Mouse (Mus musculus) ovary, postnatal 14 days (tissue): Measurements from ENCODE around the gene Gm13769.
"Not testable (repeated sequence)": the region's sequence is repeated elsewhere in the genome, so short reads cannot be mapped to it uniquely, and the experiment has no call there.

Experiments used
- DNase-seq: peaks from one replicate; pipeline ENCODE4 v3.0.0; 2022; ENCODE audit warnings: low spot score

Gene Gm13769

GRCm38 (mm10) chr2:90321900-90322299 lies at the start of gene Gm13769:
Gene Gm13769 (plus strand): TSS chr2:90322200.
- DNase-seq = not testable (repeated sequence)

GRCm38 (mm10) chr2:90292741-90293140 lies 29.3 kb upstream of the Gm13769 start, which contains the start of gene Olfr1272:
Gene Olfr1272 (minus strand): TSS chr2:90292841.
- DNase-seq = no peak

- DNase-seq = not testable (repeated sequence)
These were observed 24.7 kb downstream of the Gm13769 start for GRCm38 (mm10) chr2:90346694-90347093.

- DNase-seq = not testable (repeated sequence)
These were observed 29.0 kb downstream of the Gm13769 start for GRCm38 (mm10) chr2:90351047-90351446.

GRCm38 (mm10) chr2:90351540-90351939 lies 29.5 kb downstream of the Gm13769 start:
- DNase-seq = not testable (repeated sequence)

- not testable (repeated sequence) for DNase-seq
These were observed 37.2 kb downstream of the Gm13769 start for GRCm38 (mm10) chr2:90359229-90359628.

GRCm38 (mm10) chr2:90360199-90360598 lies 38.2 kb downstream of the Gm13769 start:
- not testable (repeated sequence) for DNase-seq
